8 mouse cellular contexts compared by ENCODE assay signal in the genomic region with DNA sequence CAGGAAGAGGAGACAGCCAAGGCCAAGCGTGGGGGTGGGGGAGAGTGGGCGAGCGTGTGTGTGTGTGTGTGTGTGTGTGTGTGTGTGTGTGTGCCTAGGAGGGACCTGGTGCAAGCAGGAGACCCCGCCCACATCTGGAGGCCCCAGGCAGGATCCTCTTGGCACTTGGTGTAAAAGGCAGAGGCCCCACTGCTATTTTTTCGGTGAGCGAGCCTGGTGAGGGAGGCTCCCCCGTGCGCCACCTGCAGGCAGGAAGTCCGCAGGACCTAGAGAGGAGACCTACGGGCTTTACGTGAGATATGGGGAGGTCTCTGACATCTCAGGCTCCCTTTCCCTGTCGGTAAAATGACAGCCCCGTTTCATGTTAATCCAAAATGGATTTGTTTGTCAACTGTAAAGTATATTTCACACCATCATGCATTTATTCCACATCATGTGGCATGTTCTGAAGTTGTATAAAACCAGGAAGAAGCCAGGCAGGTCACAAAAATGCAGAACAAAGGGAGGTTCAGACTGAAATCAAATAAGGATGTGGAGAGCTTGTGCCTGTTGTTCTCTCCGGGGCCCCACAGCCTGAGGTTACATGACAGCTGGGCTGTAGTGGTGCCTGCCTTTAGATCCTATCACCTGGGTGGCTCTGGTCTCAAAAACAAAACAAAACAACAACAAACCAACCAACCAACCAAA.
DNase-seq lines count a peak whose midpoint lies in the region; ATAC-seq lines count a peak whose summit lies in the region.

No protein-coding gene starts in this region.

- no peaks in the 10 kb centered on the region for H3K9me3 ChIP-seq in heart, embryonic 16.5 days (replicated peaks; ENCODE audit: control insufficient read depth, low read length)
- no peaks in the 10 kb centered on the region for H3K9me3 ChIP-seq in lung, embryonic 15.5 days

- H3K4me3 ChIP-seq in heart, embryonic 16.5 days (ENCODE audit: low read length) = peak overlapping the region; percentile 38
- no peak overlapping the region for H3K4me3 ChIP-seq in lung, embryonic 15.5 days

- peak overlapping the region; percentile 63 for H3K4me2 ChIP-seq in heart, embryonic 16.5 days (ENCODE audit: low read depth, low read length)
- peak overlapping the region; percentile 41 for H3K4me2 ChIP-seq in lung, embryonic 15.5 days

- H3K27ac ChIP-seq in heart, embryonic 16.5 days (ENCODE audit: low read length) = 0 out of 2 replicates have a peak overlapping the region, but pooled peaks have one; percentile 10
- H3K27ac ChIP-seq in lung, embryonic 15.5 days = no peak overlapping the region

- peak overlapping the region; percentile 18; the same call in 1 of the 2 replicates for H3K9ac ChIP-seq in heart, embryonic 16.5 days (ENCODE audit: low read length)
- no peak overlapping the region for H3K9ac ChIP-seq in lung, embryonic 15.5 days

- ATAC-seq in erythroid progenitor cell, adult 5-6 weeks (replicated peaks; ENCODE audit: low FRiP score, poor library complexity, severe bottlenecking) = peak; percentile 84
- ATAC-seq in heart, embryonic 16.5 days (replicated peaks; ENCODE audit: extremely low read depth, insufficient read depth, low FRiP score) = peak; percentile 85
- peak; percentile 84 for ATAC-seq in lung, embryonic 15.5 days (ENCODE audit: borderline replicate concordance, extremely low read depth, low FRiP score, low TSS enrichment)
- ATAC-seq in neutrophil, adult 5-6 weeks (ENCODE audit: extremely low read depth, insufficient number of reproducible peaks, low FRiP score, poor library complexity, severe bottlenecking) = peak; percentile 91

- H3K27me3 ChIP-seq in heart, embryonic 16.5 days (ENCODE audit: control insufficient read depth, insufficient read depth, low read length) = no peaks in the 10 kb centered on the region
- H3K27me3 ChIP-seq in lung, embryonic 15.5 days = no peaks in the 10 kb centered on the region

- peak; percentile 91 for DNase-seq in ES-CJ7 (ENCODE audit: low read depth, low spot score)
- peak; percentile 75 for DNase-seq in c-Kit-positive CD71-negative TER-119-negative erythroid progenitor cells, embryonic 14.5 days (ENCODE audit: low read depth)
- DNase-seq in kidney, postnatal 10 days = peak; percentile 79
- DNase-seq in thymus, postnatal 0 days (ENCODE audit: low spot score) = peak; percentile 93

- WGBS in heart, embryonic 16.5 days = 8% methylated on average over 14 of the region's 14 CpGs
- 10% methylated on average over 14 of the region's 14 CpGs for WGBS in lung, embryonic 15.5 days

- H3K36me3 ChIP-seq in heart, embryonic 16.5 days (ENCODE audit: control insufficient read depth, insufficient read depth) = no peaks in the 10 kb centered on the region
- H3K36me3 ChIP-seq in lung, embryonic 15.5 days = no peaks in the 10 kb centered on the region

- peaks cover 6% of the 10 kb centered on the region; the same call in 1 of the 2 replicates for H3K4me1 ChIP-seq in heart, embryonic 16.5 days (ENCODE audit: control insufficient read depth, insufficient read depth, low read length)
- peaks cover 12% of the 10 kb centered on the region for H3K4me1 ChIP-seq in lung, embryonic 15.5 days
